Mouse (Mus musculus) liver, postnatal 0 days (tissue): ENCODE data around the gene Htra2. TPM values are rescaled to one million over a fixed set of nuclear protein-coding genes. Genes with fewer than 3 reads are reported as not detected.

Experiments used
- ATAC-seq: fragments of 200-750 bp; cut with Nextera tagmentation; 2 replicates; pipeline ENCODE4 v1.8.0; 2017; ENCODE audit warnings: mild to moderate bottlenecking, moderate library complexity
- DNase-seq: peaks from one replicate; pipeline ENCODE4 v3.0.0-alpha.2; 2016
- H3K27ac ChIP-seq: fragments of 300-500 bp; sonication (generic); 2 replicates; pipeline ENCODE4 v1.5.1; 2014; ENCODE audit warnings: antibody characterized with exemption, moderate library complexity, mild to moderate bottlenecking, low read depth
- H3K27me3 ChIP-seq: fragments of 300-500 bp; sonication (generic); 2 replicates; pipeline ENCODE4 v1.6.1; 2014; ENCODE audit warnings: low read length, control low read depth, mixed read lengths; ENCODE audit not compliant: insufficient read depth
- H3K36me3 ChIP-seq: fragments of 300-500 bp; sonication (generic); replicated peaks from 2 replicates; pipeline ENCODE4 v1.6.1; 2014; ENCODE audit warnings: mild to moderate bottlenecking, control low read depth, low read length, moderate library complexity, mixed read lengths; ENCODE audit not compliant: insufficient read depth
- H3K4me1 ChIP-seq: fragments of 300-500 bp; sonication (generic); 2 replicates; pipeline ENCODE4 v1.6.1; 2014; ENCODE audit warnings: antibody characterized with exemption, mild to moderate bottlenecking, control low read depth; ENCODE audit not compliant: insufficient read depth
- H3K4me2 ChIP-seq: fragments of 300-500 bp; sonication (generic); 2 replicates; pipeline ENCODE4 v1.6.1; 2014; ENCODE audit warnings: low read depth, mild to moderate bottlenecking, low read length, moderate library complexity, mixed read lengths
- H3K4me3 ChIP-seq: fragments of 300-500 bp; sonication (generic); 2 replicates; pipeline ENCODE4 v1.5.1; 2014; ENCODE audit warnings: low read depth, low read length
- H3K9ac ChIP-seq: fragments of 300-500 bp; sonication (generic); replicated peaks from 2 replicates; pipeline ENCODE4 v1.6.1; 2014; ENCODE audit warnings: mild to moderate bottlenecking, moderate library complexity
- H3K9me3 ChIP-seq: fragments of 300-500 bp; sonication (generic); 2 replicates; pipeline ENCODE4 v1.6.1; 2016; ENCODE audit warnings: mild to moderate bottlenecking, control low read depth, low read length, mixed read lengths
- CTCF ChIP-seq: sonication (generic); IDR thresholded peaks from 2 replicates; pipeline ENCODE4 v1.5.1; 2016; ENCODE audit warnings: antibody characterized with exemption, low read depth
- EP300 ChIP-seq: IDR thresholded peaks from 2 replicates; pipeline ENCODE4 v1.6.1; 2016; ENCODE audit warnings: antibody characterized with exemption, low read depth, mild to moderate bottlenecking
- WGBS: fragments of 180-500 bp; shearing (Covaris S2); extraction: QIAGEN DNeasy Blood & Tissue Kit; methylation state at CpG from one replicate; pipeline ENCODE4 v1.1.7; 2014; ENCODE audit not compliant: insufficient replicate concordance; 5-methylcytosine and 5-hydroxymethylcytosine counted together
- polyA plus RNA-seq: library from polyadenylated mRNA; unstranded; fragments of >200 nt; fragmentation: Nextera tagmentation; extraction: Ambion mirVana; gene quantifications from 2 replicates; pipeline ENCODE4 v1.2.1, GENCODE M21; 2015

Gene Htra2
- polyA plus RNA-seq, 1 experiment from 2014 or later: 34.7 TPM

- Histone ChIP-seq H3K4me2 (no peak overlapping the region), H3K9me3 (no peaks in the 10 kb centered on the region), H3K4me1 (peaks cover 2% of the 10 kb centered on the region; the same call in 1 of the 2 replicates), H3K27ac (no peak overlapping the region), H3K9ac (no peak overlapping the region), H3K4me3 (no peak overlapping the region), H3K36me3 (no peaks in the 10 kb centered on the region), H3K27me3 (0 out of 2 replicates have a peak, but pooled peaks cover 1% of the 10 kb centered on the region)
- no peak for ATAC-seq
- DNase-seq: no peak
- 51% methylated on average over 6 of the region's 6 CpGs for WGBS
- TF ChIP-seq EP300 (no peak), CTCF (no peak)
Observed at GRCm38 (mm10) chr6:83095968-83096367, 40.9 kb upstream of the Htra2 start.

- Histone ChIP-seq H3K9ac (no peak overlapping the region), H3K36me3 (no peaks in the 10 kb centered on the region), H3K4me1 (peaks cover 2% of the 10 kb centered on the region), H3K9me3 (no peaks in the 10 kb centered on the region), H3K27ac (no peak overlapping the region; the same call in 1 of the 2 replicates), H3K27me3 (peaks cover 20% of the 10 kb centered on the region), H3K4me2 (no peak overlapping the region), H3K4me3 (no peak overlapping the region)
- 17% methylated on average over 6 of the region's 6 CpGs for WGBS
- no peak for TF ChIP-seq CTCF
- no peak for TF ChIP-seq EP300
- ATAC-seq (no peak), DNase-seq (no peak)
Observed at GRCm38 (mm10) chr6:83092416-83093127, 37.5 kb upstream of the Htra2 start.

- no peak for DNase-seq
- H3K9ac ChIP-seq: no peak overlapping the region
Observed at GRCm38 (mm10) chr6:83087926-83088260, 32.8 kb upstream of the Htra2 start.

GRCm38 (mm10) chr6:83087205-83087925, 32.3 kb upstream of the Htra2 start:
- DNase-seq (no peak), ATAC-seq (no peak)
- 6% methylated on average over 47 of the region's 47 CpGs for WGBS
- Histone ChIP-seq H3K36me3 (0 out of 2 replicates have a peak, but pooled peaks cover 1% of the 10 kb centered on the region), H3K9me3 (no peaks in the 10 kb centered on the region), H3K9ac (no peak overlapping the region), H3K27me3 (peaks cover 66% of the 10 kb centered on the region), H3K4me3 (peak overlapping the region; percentile 21), H3K27ac (no peak overlapping the region), H3K4me2 (peak overlapping the region; percentile 55), H3K4me1 (peaks cover 12% of the 10 kb centered on the region)
- TF ChIP-seq EP300: no peak
- no peak for TF ChIP-seq CTCF

More at GRCm38 (mm10) chr6:83087926-83088260, 32.8 kb upstream of the Htra2 start:
- Histone ChIP-seq H3K4me1 (peaks cover 12% of the 10 kb centered on the region), H3K9me3 (no peaks in the 10 kb centered on the region), H3K27me3 (peaks cover 62% of the 10 kb centered on the region), H3K36me3 (no peaks in the 10 kb centered on the region), H3K27ac (no peak overlapping the region), H3K4me3 (peak overlapping the region; percentile 21; the same call in 1 of the 2 replicates), H3K4me2 (peak overlapping the region; percentile 55)
- 20% methylated on average over 9 of the region's 9 CpGs for WGBS
- no peak for ATAC-seq
- no peak for TF ChIP-seq EP300
- no peak for TF ChIP-seq CTCF

- Histone ChIP-seq H3K27ac (no peak within 1 kb of the TSS), H3K9ac (no peak within 1 kb of the TSS), H3K4me3 (peak within 1 kb of the TSS; percentile 21), H3K9me3 (no peaks in the 10 kb centered on the region), H3K36me3 (peaks cover 2% of the 10 kb centered on the region; the same call in 1 of the 2 replicates), H3K27me3 (peaks cover 66% of the 10 kb centered on the region), H3K4me2 (peak within 1 kb of the TSS; percentile 55), H3K4me1 (peaks cover 12% of the 10 kb centered on the region)
- ATAC-seq (no peak), DNase-seq (no peak)
- TF ChIP-seq EP300: no peak
- TF ChIP-seq CTCF: no peak
- 4% methylated on average over 35 of the region's 42 CpGs for WGBS
Observed at GRCm38 (mm10) chr6:83086121-83087035, 31.3 kb upstream of the Htra2 start, which contains the start of gene Lbx2. TSS of gene Lbx2 (plus strand) at chr6:83086367.

GRCm38 (mm10) chr6:83084477-83084876, 29.4 kb upstream of the Htra2 start:
- DNase-seq: no peak
- Histone ChIP-seq H3K27me3 (peaks cover 63% of the 10 kb centered on the region), H3K9me3 (no peaks in the 10 kb centered on the region), H3K36me3 (peaks cover 2% of the 10 kb centered on the region; the same call in 1 of the 2 replicates), H3K9ac (no peak overlapping the region), H3K4me1 (peaks cover 16% of the 10 kb centered on the region), H3K27ac (no peak overlapping the region), H3K4me2 (no peak overlapping the region), H3K4me3 (no peak overlapping the region)
- 18% methylated on average over 6 of the region's 6 CpGs for WGBS
- TF ChIP-seq EP300 (no peak), CTCF (no peak)
- no peak for ATAC-seq
